Mouse (Mus musculus): ENCODE measurements around the gene Rab27a. TPM values are rescaled to one million over a fixed set of nuclear protein-coding genes. Genes with fewer than 3 reads are reported as not detected.

Rab27a gene
- total and polyA plus RNA-seq, 3 experiments, result 8.8 to 11.2 TPM; not detected in 1

- TF ChIP-seq MAZ (IDR thresholded peaks at IDR 0.05; ENCODE audit: low read depth, low read length) (0 out of 2 replicates have a peak, but pooled peaks have one; percentile 25), MYB (IDR thresholded peaks at IDR 0.05; ENCODE audit: low read depth, low read length) (peak; percentile 53; the same call in 1 of the 2 replicates), KAT2A (conservative IDR thresholded peaks at IDR 0.05; ENCODE audit: low read depth, low read length) (no peak), ELF1 (IDR thresholded peaks at IDR 0.05; ENCODE audit: low read depth, low read length) (peak; percentile 65), SIN3A (IDR thresholded peaks at IDR 0.05; ENCODE audit: low read length) (peak; percentile 83; the same call in 1 of the 2 replicates), TCF12 (IDR thresholded peaks at IDR 0.05; ENCODE audit: low read depth, low read length) (peak; percentile 67; the same call in 1 of the 2 replicates), UBTF (IDR thresholded peaks at IDR 0.05; ENCODE audit: borderline replicate concordance, insufficient read depth, low read depth, low read length) (no peak), CHD2 (IDR thresholded peaks at IDR 0.05; ENCODE audit: low read length) (no peak; the same call in 1 of the 2 replicates), TBP (IDR thresholded peaks at IDR 0.05; ENCODE audit: low read depth, low read length) (peak; percentile 75), MAFK (IDR thresholded peaks at IDR 0.05; ENCODE audit: borderline replicate concordance, low read depth, low read length) (peak; percentile 43; the same call in 1 of the 2 replicates)
These were observed 41.2 kb downstream of the Rab27a start (continued) for GRCm38 (mm10) chr9:73085845-73086244.

GRCm38 (mm10) chr9:73087121-73087520 lies 42.5 kb downstream of the Rab27a start:
- peaks cover 11 to 17% of the 10 kb centered on the region in 2 experiments for H3K4me1 ChIP-seq (ENCODE audit: control insufficient read depth in 1 of 2, insufficient read depth in 2 of 2, low read length in 2 of 2)

DNA sequence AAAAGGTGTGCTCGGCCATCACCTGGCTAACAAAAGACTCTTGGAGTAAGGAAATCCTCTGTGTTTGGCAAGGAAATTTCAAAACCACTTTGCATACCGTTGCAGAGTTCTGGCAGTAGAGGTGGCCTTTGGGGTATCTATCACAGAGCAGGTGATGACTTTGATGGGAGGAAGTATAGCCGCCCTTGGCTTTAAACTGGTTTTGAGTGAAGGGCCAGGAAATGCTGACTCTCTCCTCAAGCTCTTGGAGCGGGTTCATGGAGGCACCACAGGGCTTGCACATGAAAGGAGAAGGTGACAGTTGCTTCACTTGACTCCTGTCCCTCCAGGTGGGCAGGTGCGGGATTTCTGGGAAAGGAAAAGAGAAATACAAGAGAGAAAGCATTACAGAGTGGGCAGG lies 42.9 kb downstream of the Rab27a start:
- H3K27me3 ChIP-seq (ENCODE audit: control insufficient read depth in 1 of 2, insufficient read depth in 2 of 2, low read length in 2 of 2), result no peaks in the 10 kb centered on the region
- H3K4me1 ChIP-seq (ENCODE audit: control insufficient read depth in 1 of 2, insufficient read depth in 2 of 2, low read length in 2 of 2), result peaks cover 11 to 17% of the 10 kb centered on the region in 2 experiments

More at GRCm38 (mm10) chr9:73087121-73087520, 42.5 kb downstream of the Rab27a start:
- no peak for DNase-seq (ENCODE audit: low read depth, low spot score)
- H3K4me3 ChIP-seq (ENCODE audit: control insufficient read depth in 1 of 2, insufficient read depth in 1 of 2, low read depth in 2 of 2, low read length in 2 of 2), result no peak overlapping the region
- no peaks in the 10 kb centered on the region for H3K79me2 ChIP-seq (ENCODE audit: control insufficient read depth, insufficient read depth, low read length, poor library complexity)
- H3K27me3 ChIP-seq (ENCODE audit: control insufficient read depth in 1 of 2, insufficient read depth in 2 of 2, low read length in 2 of 2), result no peaks in the 10 kb centered on the region
- no peak overlapping the region for H3K9ac ChIP-seq (ENCODE audit: control insufficient read depth, low read depth, low read length, poor library complexity, severe bottlenecking)
- no peak overlapping the region for H3K27ac ChIP-seq (ENCODE audit: control insufficient read depth, low read depth, low read length)
- peaks cover 0 to 13% of the 10 kb centered on the region in 2 experiments; a peak in 2 of 4 replicates for H3K36me3 ChIP-seq (ENCODE audit: control insufficient read depth in 1 of 2, insufficient read depth in 2 of 2, low read length in 2 of 2)
- no peaks in the 10 kb centered on the region for H3K9me3 ChIP-seq (replicated peaks; ENCODE audit: insufficient read depth, low read length)
- TF ChIP-seq TAL1 (IDR thresholded peaks at IDR 0.05; ENCODE audit: low read length), result no peak
- TF ChIP-seq JUND (IDR thresholded peaks at IDR 0.05; ENCODE audit: low read depth, low read length), result no peak
- no peak for TF ChIP-seq POLR2A (IDR thresholded peaks at IDR 0.05; ENCODE audit: control insufficient read depth in 1 of 2, insufficient read depth in 1 of 2, low read depth in 1 of 2, low read length in 2 of 2, poor library complexity in 1 of 2)
- no peak for TF ChIP-seq GABPA (IDR thresholded peaks at IDR 0.05; ENCODE audit: low read depth, low read length)
- no peak for TF ChIP-seq SIN3A (IDR thresholded peaks at IDR 0.05; ENCODE audit: low read length)
- TF ChIP-seq NRF1 (IDR thresholded peaks at IDR 0.05; ENCODE audit: insufficient read depth, low read depth, low read length, poor library complexity, severe bottlenecking), result no peak
- TF ChIP-seq GATA1 (IDR thresholded peaks at IDR 0.05; ENCODE audit: low read depth, low read length), result no peak
- no peak for TF ChIP-seq RCOR1 (IDR thresholded peaks at IDR 0.05; ENCODE audit: low read depth, low read length)

More for the DNA sequence above, 42.9 kb downstream of the Rab27a start:
- H3K9ac ChIP-seq (ENCODE audit: control insufficient read depth, low read depth, low read length, poor library complexity, severe bottlenecking), result no peak overlapping the region
- H3K27ac ChIP-seq (ENCODE audit: control insufficient read depth, low read depth, low read length), result no peak overlapping the region
- no peak for DNase-seq (ENCODE audit: low read depth, low spot score)
- no peaks in the 10 kb centered on the region for H3K79me2 ChIP-seq (ENCODE audit: control insufficient read depth, insufficient read depth, low read length, poor library complexity)
- TF ChIP-seq KAT2A (conservative IDR thresholded peaks at IDR 0.05; ENCODE audit: low read depth, low read length), result no peak
- no peak for TF ChIP-seq USF1 (IDR thresholded peaks at IDR 0.05; ENCODE audit: low read depth, low read length)
- TF ChIP-seq ZC3H11A (IDR thresholded peaks at IDR 0.05; ENCODE audit: low read depth, low read length), result no peak
- TF ChIP-seq TCF12 (IDR thresholded peaks at IDR 0.05; ENCODE audit: low read depth, low read length), result no peak
- TF ChIP-seq POLR2AphosphoS2 (IDR thresholded peaks at IDR 0.05; ENCODE audit: low read length), result no peak
- no peak for TF ChIP-seq GATA1 (IDR thresholded peaks at IDR 0.05; ENCODE audit: low read depth, low read length)
- TF ChIP-seq ZKSCAN1 (IDR thresholded peaks at IDR 0.05; ENCODE audit: low read depth, low read length), result no peak
- no peak for TF ChIP-seq HCFC1 (IDR thresholded peaks at IDR 0.05; ENCODE audit: low read depth, low read length)
- TF ChIP-seq NELFE (IDR thresholded peaks at IDR 0.05; ENCODE audit: low read depth, low read length), result no peak
- TF ChIP-seq MYC (IDR thresholded peaks at IDR 0.05; ENCODE audit: low read depth, low read length), result no peak
- TF ChIP-seq RCOR1 (IDR thresholded peaks at IDR 0.05; ENCODE audit: low read depth, low read length), result no peak
- no peak for TF ChIP-seq TBP (IDR thresholded peaks at IDR 0.05; ENCODE audit: low read depth, low read length)
- no peak for TF ChIP-seq SMC3 (IDR thresholded peaks at IDR 0.05; ENCODE audit: low read depth, low read length)
- no peak for TF ChIP-seq GABPA (IDR thresholded peaks at IDR 0.05; ENCODE audit: low read depth, low read length)
- H3K4me3 ChIP-seq (ENCODE audit: control insufficient read depth in 1 of 2, insufficient read depth in 1 of 2, low read depth in 2 of 2, low read length in 2 of 2), result no peak overlapping the region
- H3K36me3 ChIP-seq (ENCODE audit: control insufficient read depth in 1 of 2, insufficient read depth in 2 of 2, low read length in 2 of 2), result peaks cover 0 to 13% of the 10 kb centered on the region in 2 experiments; a peak in 2 of 4 replicates
- H3K9me3 ChIP-seq (replicated peaks; ENCODE audit: insufficient read depth, low read length), result no peaks in the 10 kb centered on the region
